Mouse (Mus musculus) forebrain, embryonic 11.5 days (tissue): ENCODE data around the gene Mrs2. TPM values are rescaled to one million over a fixed set of nuclear protein-coding genes. Genes with fewer than 3 reads are reported as not detected.

Experiments
- ATAC-seq: fragments of 200-750 bp; cut with Nextera tagmentation; replicated peaks from 2 replicates; pipeline ENCODE4 v1.8.0; 2017; ENCODE audit warnings: moderate TSS enrichment; ENCODE audit not compliant: low FRiP score
- DNase-seq: peaks from one replicate; pipeline ENCODE4 v3.0.0-alpha.2; 2017; ENCODE audit warnings: low spot score
- H3K27ac ChIP-seq: fragments of 300-500 bp; sonication (generic); 2 replicates; pipeline ENCODE4 v1.5.1; 2014; ENCODE audit warnings: low read depth, low read length
- H3K27me3 ChIP-seq: fragments of 300-500 bp; sonication (generic); 2 replicates; pipeline ENCODE4 v1.6.1; 2014; ENCODE audit warnings: mild to moderate bottlenecking, low read length, mixed read lengths; ENCODE audit not compliant: control insufficient read depth, insufficient read depth
- H3K36me3 ChIP-seq: fragments of 300-500 bp; sonication (generic); 2 replicates; pipeline ENCODE4 v1.6.1; 2014; ENCODE audit warnings: mild to moderate bottlenecking, low read length, moderate library complexity, mixed read lengths; ENCODE audit not compliant: control insufficient read depth, insufficient read depth
- H3K4me1 ChIP-seq: fragments of 300-500 bp; sonication (generic); replicated peaks from 2 replicates; pipeline ENCODE4 v1.6.1; 2014; ENCODE audit warnings: low read length, mixed read lengths; ENCODE audit not compliant: control insufficient read depth, insufficient read depth
- H3K4me2 ChIP-seq: fragments of 300-500 bp; sonication (generic); 2 replicates; pipeline ENCODE4 v1.6.1; 2014; ENCODE audit warnings: low read depth, mild to moderate bottlenecking, low read length, moderate library complexity, mixed read lengths; ENCODE audit not compliant: severe bottlenecking
- H3K4me3 ChIP-seq: fragments of 300-500 bp; sonication (generic); 2 replicates; pipeline ENCODE4 v1.5.1; 2014; ENCODE audit warnings: low read depth, low read length
- H3K9ac ChIP-seq: fragments of 300-500 bp; sonication (generic); 2 replicates; pipeline ENCODE4 v1.6.1; 2014; ENCODE audit warnings: low read length
- H3K9me3 ChIP-seq: fragments of 300-500 bp; sonication (generic); 2 replicates; pipeline ENCODE4 v1.6.1; 2016; ENCODE audit warnings: low read length, mixed read lengths; ENCODE audit not compliant: control insufficient read depth
- WGBS: fragments of 180-500 bp; shearing (Covaris S2); extraction: QIAGEN DNeasy Blood & Tissue Kit; methylation state at CpG from one replicate; pipeline ENCODE4 v1.1.7; 2014; 5-methylcytosine and 5-hydroxymethylcytosine counted together
- polyA plus RNA-seq: library from polyadenylated mRNA; unstranded; fragments of >200 nt; fragmentation: Nextera tagmentation; extraction: Ambion mirVana; gene quantifications from 2 replicates; pipeline ENCODE4 v1.2.1, GENCODE M21; 2014

Gene Mrs2
- polyA plus RNA-seq = 24.7 and 25.9 TPM in 2 replicates

DNA sequence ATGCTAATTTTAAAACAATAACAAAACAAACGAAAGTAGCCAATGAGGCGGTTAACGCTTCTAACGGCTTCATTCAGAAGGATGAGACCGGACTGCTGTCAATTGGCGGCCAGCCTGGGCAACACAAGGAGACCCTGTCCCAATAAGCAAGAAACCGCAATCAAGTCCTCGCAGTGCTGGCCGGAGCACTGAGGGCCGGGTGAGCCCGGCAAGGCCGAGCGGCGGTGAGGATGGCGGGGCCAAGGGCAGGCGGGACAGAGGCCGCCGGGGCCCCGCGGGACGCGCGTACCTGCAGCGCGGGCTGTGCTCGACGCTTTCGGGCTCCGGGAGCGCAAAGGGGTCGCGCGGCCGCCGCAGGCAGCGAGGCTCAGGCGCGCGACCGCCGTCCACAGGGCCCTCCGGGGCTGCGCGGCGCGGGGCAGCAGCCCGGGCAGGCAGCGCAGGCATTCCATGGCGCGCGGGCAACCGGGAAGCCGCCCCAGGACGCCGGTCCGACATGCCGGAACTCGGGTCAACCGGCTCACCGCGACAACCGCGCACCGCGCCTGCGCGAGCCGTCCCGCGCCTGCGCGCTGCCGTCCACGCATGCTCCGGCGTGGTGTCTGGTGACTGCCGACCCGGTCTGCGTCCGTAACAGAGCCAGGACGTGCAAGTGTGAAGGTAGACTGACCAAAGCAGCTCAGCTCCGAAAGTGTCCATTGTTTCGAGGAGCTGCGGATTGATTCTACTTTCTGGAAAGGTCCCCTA is at the start of gene Mrs2:
Mrs2 (minus strand) TSS at position 587 of the 747 bp plus-strand sequence.
- Histone ChIP-seq H3K4me3 (peak within 1 kb of the TSS; percentile 85), H3K9me3 (no peaks in the 10 kb centered on the region), H3K9ac (peak within 1 kb of the TSS; percentile 90), H3K27me3 (no peaks in the 10 kb centered on the region), H3K27ac (0 out of 2 replicates have a peak within 1 kb of the TSS, but pooled peaks have one; percentile 31), H3K4me2 (peak within 1 kb of the TSS; percentile 87), H3K36me3 (no peaks in the 10 kb centered on the region), H3K4me1 (no peaks in the 10 kb centered on the region; the same call in 1 of the 2 replicates)
- WGBS = under 1% methylated on average over 80 of the region's 84 CpGs
- ATAC-seq (peak; percentile 96), DNase-seq (peak; percentile 93)

DNA sequence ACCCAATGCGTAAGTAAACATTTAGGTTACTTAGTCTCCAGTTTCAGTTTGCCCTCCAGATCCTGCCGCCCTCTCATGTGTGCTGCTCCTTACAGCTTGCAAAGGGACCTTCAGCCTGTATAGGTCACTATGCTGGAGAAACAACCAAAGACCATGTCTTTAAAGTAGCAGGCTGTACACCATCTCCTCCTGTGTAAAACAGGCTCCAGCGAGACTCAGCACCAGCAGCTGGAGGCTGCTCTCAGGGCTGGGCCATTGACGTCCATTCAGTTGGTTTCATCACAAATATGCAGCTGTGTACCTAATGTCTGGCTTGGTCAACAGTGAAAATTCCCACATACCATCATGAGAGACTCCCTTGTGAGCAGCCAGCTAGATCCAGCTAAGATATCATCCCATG is 49.6 kb upstream of the Mrs2 start:
- no peaks in the 10 kb centered on the region for H3K27me3 ChIP-seq
- no peak overlapping the region for H3K4me3 ChIP-seq
- no peak overlapping the region for H3K9ac ChIP-seq
- ATAC-seq = no peak
- no peak for DNase-seq
- H3K36me3 ChIP-seq = no peaks in the 10 kb centered on the region
- 83% methylated on average over 4 of the region's 4 CpGs for WGBS
- H3K4me2 ChIP-seq = no peak overlapping the region
- H3K27ac ChIP-seq = no peak overlapping the region
- H3K9me3 ChIP-seq = no peaks in the 10 kb centered on the region
- H3K4me1 ChIP-seq = no peaks in the 10 kb centered on the region

DNA sequence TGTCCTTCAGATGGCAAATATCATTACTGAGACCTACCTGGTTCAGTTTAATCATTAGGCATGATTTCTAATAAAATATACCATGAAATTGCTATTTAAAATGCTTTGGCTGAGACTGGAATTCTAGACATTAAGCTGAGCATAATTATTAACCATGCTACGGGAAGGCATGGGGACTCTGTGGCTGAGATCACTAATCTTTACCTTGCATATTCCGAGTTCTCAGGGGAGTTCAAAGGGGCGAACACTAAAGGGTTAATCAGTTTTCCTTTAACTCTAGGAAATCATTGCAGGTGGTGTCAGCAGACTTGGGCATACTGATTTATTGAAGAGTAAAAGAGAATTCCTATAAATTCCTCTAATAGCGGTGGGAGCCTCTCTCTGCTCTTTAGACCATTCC is 47.0 kb upstream of the Mrs2 start:
- ATAC-seq = no peak
- no peak for DNase-seq
- Histone ChIP-seq H3K4me1 (no peaks in the 10 kb centered on the region), H3K27ac (no peak overlapping the region), H3K27me3 (no peaks in the 10 kb centered on the region), H3K9ac (no peak overlapping the region), H3K4me2 (no peak overlapping the region), H3K9me3 (no peaks in the 10 kb centered on the region), H3K36me3 (no peaks in the 10 kb centered on the region), H3K4me3 (no peak overlapping the region)
- 88% methylated on average over 4 of the region's 4 CpGs for WGBS

DNA sequence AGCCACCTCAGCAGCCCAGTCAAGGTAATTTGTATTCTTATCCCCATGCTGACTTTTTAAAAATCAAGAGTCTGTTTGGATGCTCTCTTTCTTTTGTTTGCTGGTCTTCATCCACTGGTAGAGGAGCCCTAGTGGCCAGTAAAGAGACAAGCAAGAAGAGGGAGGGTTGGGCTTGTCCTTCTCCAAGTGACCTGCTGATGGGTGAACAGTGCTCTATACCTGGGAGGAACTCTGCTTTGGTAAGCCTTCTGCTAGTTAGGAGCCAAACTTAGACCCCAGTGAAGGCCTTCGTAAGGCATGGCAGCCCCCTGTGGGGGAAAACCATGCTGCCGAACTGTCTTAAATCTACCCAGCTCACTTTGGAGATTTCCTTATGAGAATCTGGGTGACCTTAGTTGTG is 46.5 kb upstream of the Mrs2 start:
- no peak for ATAC-seq

DNA sequence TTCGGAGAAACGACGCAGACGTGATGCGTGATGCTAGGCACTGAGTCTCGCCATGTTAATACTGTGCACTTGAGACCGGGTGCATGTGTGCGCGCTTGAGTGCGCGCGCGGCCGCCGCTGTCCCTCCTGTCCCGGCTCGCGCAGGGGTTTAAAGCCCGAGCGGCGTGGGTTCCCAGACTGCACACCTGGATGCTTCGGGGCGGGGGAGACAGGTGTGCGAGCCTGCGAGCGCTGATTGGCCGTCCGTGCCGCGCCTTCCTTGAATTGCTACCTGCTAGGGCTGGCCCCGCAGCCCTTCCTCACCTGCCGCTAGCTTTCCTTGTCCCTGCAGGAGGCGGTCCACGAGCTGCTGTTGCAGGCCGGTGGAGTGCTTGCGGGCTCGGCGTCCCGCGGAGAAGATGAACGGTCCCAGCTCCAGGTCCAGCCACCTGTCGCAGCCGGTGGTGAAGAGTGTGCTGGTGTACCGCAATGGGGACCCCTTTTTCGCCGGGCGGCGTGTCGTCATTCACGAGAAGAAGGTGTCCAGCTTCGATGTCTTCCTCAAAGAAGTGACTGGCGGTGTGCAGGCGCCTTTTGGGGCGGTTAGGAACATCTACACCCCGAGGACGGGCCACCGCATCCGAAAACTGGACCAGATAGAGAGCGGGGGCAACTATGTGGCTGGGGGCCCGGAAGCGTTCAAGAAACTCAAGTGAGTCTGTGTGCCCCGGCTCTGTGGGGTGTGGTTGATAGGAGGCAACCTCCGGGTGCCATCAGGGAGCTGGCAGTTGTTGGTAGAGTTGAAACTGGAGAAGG is 35.9 kb upstream of the Mrs2 start, which contains the start of gene Dcdc2a:
Dcdc2a (plus strand) TSS at position 132 of the 795 bp plus-strand sequence.
- Histone ChIP-seq H3K27me3 (peaks cover 21% of the 10 kb centered on the region), H3K9me3 (no peaks in the 10 kb centered on the region), H3K9ac (peak within 1 kb of the TSS; percentile 55), H3K4me2 (peak within 1 kb of the TSS; percentile 88), H3K27ac (no peak within 1 kb of the TSS), H3K4me1 (0 out of 2 replicates have a peak, but pooled peaks cover 3% of the 10 kb centered on the region), H3K36me3 (no peaks in the 10 kb centered on the region), H3K4me3 (peak within 1 kb of the TSS; percentile 45)
- DNase-seq (peak; percentile 65), ATAC-seq (peak; percentile 72)
- WGBS = 4% methylated on average over 63 of the region's 63 CpGs

More for the DNA sequence above, 46.5 kb upstream of the Mrs2 start:
- no peak overlapping the region for H3K4me3 ChIP-seq
- H3K27ac ChIP-seq = no peak overlapping the region
- H3K36me3 ChIP-seq = no peaks in the 10 kb centered on the region
- no peaks in the 10 kb centered on the region for H3K27me3 ChIP-seq
- no peaks in the 10 kb centered on the region for H3K4me1 ChIP-seq
- H3K4me2 ChIP-seq = no peak overlapping the region
- H3K9ac ChIP-seq = no peak overlapping the region
- DNase-seq = no peak
- H3K9me3 ChIP-seq = no peaks in the 10 kb centered on the region
- 91% methylated on average over 2 of the region's 2 CpGs for WGBS

DNA sequence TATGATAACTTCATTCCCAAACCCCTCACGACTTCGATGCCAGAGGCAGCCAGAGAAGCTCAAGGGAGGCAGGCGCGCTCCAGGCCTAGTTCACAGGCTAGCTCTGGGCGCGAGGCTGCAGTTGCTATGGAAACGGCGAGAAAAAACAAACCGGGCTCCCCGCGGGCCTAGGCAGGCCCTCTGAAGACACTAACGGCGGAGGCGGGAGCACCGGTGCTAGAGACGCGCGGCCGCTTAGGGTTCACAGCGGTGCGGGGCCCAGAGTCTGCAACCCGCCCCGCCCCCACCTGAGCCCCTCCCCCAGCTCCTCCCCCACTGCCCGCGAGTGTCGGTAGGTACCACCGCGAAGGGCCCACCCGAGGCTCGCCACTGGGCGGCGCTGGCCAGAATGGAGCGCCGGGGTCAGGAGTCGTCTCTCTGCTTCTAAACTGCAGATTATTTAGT is 35.0 kb upstream of the Mrs2 start:
- Histone ChIP-seq H3K9ac (peak overlapping the region; percentile 55), H3K4me3 (peak overlapping the region; percentile 45), H3K4me1 (0 out of 2 replicates have a peak, but pooled peaks cover 3% of the 10 kb centered on the region), H3K27me3 (peaks cover 21% of the 10 kb centered on the region), H3K27ac (no peak overlapping the region), H3K9me3 (no peaks in the 10 kb centered on the region), H3K4me2 (peak overlapping the region; percentile 88), H3K36me3 (no peaks in the 10 kb centered on the region)
- DNase-seq = peak; percentile 88
- peak; percentile 93 for ATAC-seq
- under 1% methylated on average over 35 of the region's 35 CpGs for WGBS

DNA sequence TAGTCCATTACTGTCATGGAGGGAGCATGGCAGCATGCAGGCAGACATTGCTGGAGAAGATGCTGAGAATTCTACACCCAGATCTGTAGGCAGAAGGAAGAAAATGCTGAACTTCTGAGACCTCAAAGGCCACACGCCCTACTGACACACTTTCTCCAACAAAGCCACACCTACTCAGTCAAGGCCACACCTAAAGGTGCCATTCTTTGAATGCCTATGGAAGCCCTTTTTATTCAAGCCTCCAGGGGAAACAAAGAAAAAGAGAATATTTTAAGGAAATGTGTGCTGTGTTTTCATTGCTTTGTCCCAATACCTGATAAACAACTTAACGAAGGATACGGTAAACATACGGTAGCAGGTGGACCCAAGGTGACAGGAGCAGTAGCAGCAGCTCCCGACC is 32.5 kb upstream of the Mrs2 start:
- DNase-seq = no peak
- no peak overlapping the region for H3K27ac ChIP-seq

DNA sequence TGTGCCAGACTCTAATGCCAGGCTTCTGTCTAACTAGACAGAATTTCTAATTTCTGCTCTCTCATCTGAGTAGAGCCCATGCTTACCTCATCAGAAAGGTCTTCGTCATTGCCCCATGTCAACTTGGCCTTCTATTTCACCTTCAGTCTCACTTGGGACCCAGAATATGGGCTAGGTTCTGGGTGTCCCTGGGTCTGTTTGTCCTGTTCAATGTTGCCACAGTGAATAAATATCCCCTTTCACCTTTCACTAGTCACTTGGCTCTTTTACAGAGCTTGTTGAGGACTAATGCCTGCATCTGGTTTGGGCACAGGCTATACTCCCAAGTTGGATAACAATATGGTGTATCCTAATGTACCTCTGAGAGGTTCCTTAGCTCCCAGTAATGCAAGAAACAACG is 19.3 kb upstream of the Mrs2 start:
- H3K27ac ChIP-seq = no peak overlapping the region
- ATAC-seq (no peak), DNase-seq (no peak)
- H3K4me2 ChIP-seq = no peak overlapping the region
- H3K4me3 ChIP-seq = no peak overlapping the region
- 77% methylated on average over 2 of the region's 2 CpGs for WGBS
- H3K9ac ChIP-seq = no peak overlapping the region
- H3K4me1 ChIP-seq = no peaks in the 10 kb centered on the region
- no peaks in the 10 kb centered on the region for H3K9me3 ChIP-seq
- no peaks in the 10 kb centered on the region for H3K27me3 ChIP-seq
- H3K36me3 ChIP-seq = no peaks in the 10 kb centered on the region

More for the DNA sequence above, 32.5 kb upstream of the Mrs2 start:
- Histone ChIP-seq H3K4me1 (0 out of 2 replicates have a peak, but pooled peaks cover 3% of the 10 kb centered on the region), H3K27me3 (peaks cover 21% of the 10 kb centered on the region), H3K9me3 (no peaks in the 10 kb centered on the region), H3K4me2 (no peak overlapping the region), H3K4me3 (no peak overlapping the region), H3K9ac (no peak overlapping the region), H3K36me3 (no peaks in the 10 kb centered on the region)
- ATAC-seq = no peak
- WGBS = 88% methylated on average over 5 of the region's 5 CpGs
